Mouse (Mus musculus) erythroblast, embryonic 14.5 days (primary cell): ENCODE data around the gene Dlgap4.

Experiments
- GATA1 ChIP-seq: IDR thresholded peaks from 2 replicates; pipeline ENCODE4 v1.6.1; 2012; ENCODE audit warnings: low read length, inconsistent platforms, mixed read lengths
- TAL1 ChIP-seq: IDR thresholded peaks from 3 replicates; pipeline ENCODE4 v1.6.1; 2012; ENCODE audit warnings: low read length, inconsistent platforms, mixed read lengths

DNA sequence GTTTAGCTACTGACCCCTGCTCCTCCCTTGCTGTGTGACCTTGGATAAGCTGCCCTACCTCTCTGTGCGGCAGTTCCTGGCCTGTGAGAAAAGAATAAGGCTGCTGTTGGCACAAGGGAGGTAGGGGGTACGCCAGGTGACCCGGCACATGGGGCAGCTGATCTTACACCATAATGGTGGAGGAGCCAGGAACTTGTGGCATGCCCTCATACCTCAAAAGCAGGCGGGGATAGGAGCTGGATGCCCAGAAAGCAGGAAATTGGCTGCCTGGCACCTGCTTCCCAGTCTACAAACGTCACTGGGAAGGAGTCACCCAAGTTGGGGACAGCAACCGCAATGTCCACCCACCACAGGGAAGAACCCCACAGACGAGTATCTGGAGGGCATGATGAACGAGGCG is 166.6 kb downstream of the Dlgap4 start:
- TF ChIP-seq TAL1 (no peak), GATA1 (no peak)
